ENCODE assay signal across 9 mouse cellular contexts in the genomic region with DNA sequence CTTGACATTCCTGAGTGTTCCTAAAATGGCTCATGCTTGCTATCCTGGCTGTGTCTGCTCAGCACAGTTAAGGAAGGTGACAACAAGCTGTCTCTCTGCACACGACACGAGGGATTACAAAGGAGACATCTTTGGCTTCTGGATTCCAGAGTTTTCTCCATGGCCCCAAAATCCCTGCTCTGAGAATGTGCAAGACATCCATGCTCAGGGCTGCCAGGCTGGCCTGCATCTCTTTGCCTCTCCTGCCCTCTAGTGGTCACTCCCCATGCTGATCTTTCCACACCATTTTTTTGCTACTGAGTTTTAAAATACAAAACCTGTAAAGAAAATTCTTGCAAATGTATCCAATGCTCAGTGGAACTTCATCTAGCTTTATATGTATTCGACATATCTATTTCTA. TPM values are rescaled to one million over a fixed set of nuclear protein-coding genes. Genes with fewer than 3 reads are reported as not detected.
DNase-seq lines count a peak whose midpoint lies in the region; ATAC-seq and TF ChIP-seq lines count a peak whose summit lies in the region.
"Had no signal": no experiment of that assay in that cellular context is flagged by ENCODE, and none has a peak within 500 bp of the region (broad histone marks: within the 10 kb centered on the region; RNA-seq: fewer than 3 reads in every experiment).

No protein-coding gene starts in this region.

- peak; percentile 67 to 90 (median 86) for TF ChIP-seq CTCF in MEL (IDR thresholded peaks at IDR 0.05 in 2 of 3, conservative IDR thresholded peaks at IDR 0.05 in 1 of 3; ENCODE audit: control insufficient read depth in 1 of 3, insufficient read depth in 1 of 3, low read depth in 2 of 3, low read length in 3 of 3, poor library complexity in 1 of 3, severe bottlenecking in 1 of 3)

- WGBS in forebrain, embryonic 14.5 days, result 1% methylated on average over 3 of the region's 3 CpGs
- 4% methylated on average over 3 of the region's 3 CpGs for WGBS in hindbrain, embryonic 11.5 days

- no peak overlapping the region for H3K4me2 ChIP-seq in forebrain, embryonic 14.5 days (ENCODE audit: low read length)
- H3K4me2 ChIP-seq in hindbrain, embryonic 11.5 days (replicated peaks; ENCODE audit: low read depth, low read length), result no peak overlapping the region

- no peak for TF ChIP-seq POLR2A in MEL (IDR thresholded peaks at IDR 0.05; ENCODE audit: control insufficient read depth in 1 of 2, insufficient read depth in 1 of 2, low read depth in 1 of 2, low read length in 2 of 2, poor library complexity in 1 of 2)

- no peaks in the 10 kb centered on the region for H3K9me3 ChIP-seq in MEL (replicated peaks; ENCODE audit: insufficient read depth, low read length)
- no peaks in the 10 kb centered on the region for H3K9me3 ChIP-seq in forebrain, embryonic 14.5 days (replicated peaks; ENCODE audit: control insufficient read depth, low read length)
- H3K9me3 ChIP-seq in hindbrain, embryonic 11.5 days (ENCODE audit: control insufficient read depth, low read length), result no peaks in the 10 kb centered on the region

- no peak overlapping the region for H3K4me3 ChIP-seq in MEL (ENCODE audit: control insufficient read depth in 1 of 2, insufficient read depth in 1 of 2, low read depth in 2 of 2, low read length in 2 of 2)
- H3K4me3 ChIP-seq in forebrain, embryonic 14.5 days (ENCODE audit: low read depth, low read length), result no peak overlapping the region
- no peak overlapping the region for H3K4me3 ChIP-seq in hindbrain, embryonic 11.5 days (ENCODE audit: low read depth, low read length)

- DNase-seq in MEL (ENCODE audit: low read depth, low spot score), result peak; percentile 70
- peak; percentile 64 for DNase-seq in c-Kit-positive CD71-negative TER-119-negative erythroid progenitor cells, embryonic 14.5 days (ENCODE audit: low read depth)
- DNase-seq in forebrain, embryonic 14.5 days (ENCODE audit: low spot score), result peak; percentile 89
- peak; percentile 86 for DNase-seq in hindbrain, embryonic 11.5 days (ENCODE audit: low spot score)
- peak; percentile 74 to 91 for DNase-seq in layer of hippocampus, postnatal 25 days (ENCODE audit: extremely low spot score in 1 of 2, low spot score in 1 of 2)
- DNase-seq in skeletal muscle tissue, adult 2 months (ENCODE audit: low read depth, low spot score), result peak; percentile 48

- no peaks in the 10 kb centered on the region; a peak in 1 of 4 replicates for H3K27me3 ChIP-seq in MEL (ENCODE audit: control insufficient read depth in 1 of 2, insufficient read depth in 2 of 2, low read length in 2 of 2)
- no peaks in the 10 kb centered on the region for H3K27me3 ChIP-seq in forebrain, embryonic 14.5 days (replicated peaks; ENCODE audit: control insufficient read depth, insufficient read depth, low read length)
- no peaks in the 10 kb centered on the region for H3K27me3 ChIP-seq in hindbrain, embryonic 11.5 days (ENCODE audit: control insufficient read depth, insufficient read depth, low read length)

- no peak overlapping the region for H3K9ac ChIP-seq in MEL (ENCODE audit: control insufficient read depth, low read depth, low read length, poor library complexity, severe bottlenecking)
- H3K9ac ChIP-seq in forebrain, embryonic 14.5 days (ENCODE audit: low read length), result no peak overlapping the region
- H3K9ac ChIP-seq in hindbrain, embryonic 11.5 days (ENCODE audit: low read depth, low read length), result no peak overlapping the region

- H3K27ac ChIP-seq in MEL (ENCODE audit: control insufficient read depth, low read depth, low read length), result no peak overlapping the region
- H3K27ac ChIP-seq in forebrain, embryonic 14.5 days (ENCODE audit: low read depth, low read length), result no peak overlapping the region
- H3K27ac ChIP-seq in hindbrain, embryonic 11.5 days (ENCODE audit: low read depth, low read length), result no peak overlapping the region

- peaks cover 0 to 2% of the 10 kb centered on the region in 2 experiments; a peak in 1 of 4 replicates for H3K36me3 ChIP-seq in MEL (ENCODE audit: control insufficient read depth in 1 of 2, insufficient read depth in 2 of 2, low read length in 2 of 2)
- H3K36me3 ChIP-seq in forebrain, embryonic 14.5 days (ENCODE audit: control insufficient read depth, insufficient read depth, low read length), result no peaks in the 10 kb centered on the region
- no peaks in the 10 kb centered on the region for H3K36me3 ChIP-seq in hindbrain, embryonic 11.5 days (ENCODE audit: control insufficient read depth, insufficient read depth, low read length)

- no peaks in the 10 kb centered on the region for H3K79me2 ChIP-seq in MEL (ENCODE audit: control insufficient read depth, insufficient read depth, low read length, poor library complexity)

- no peak for TF ChIP-seq EP300 in MEL (IDR thresholded peaks at IDR 0.05; ENCODE audit: low read depth in 1 of 2, low read length in 2 of 2)

- ATAC-seq in forebrain, embryonic 14.5 days, result peak; percentile 69
- ATAC-seq in hindbrain, embryonic 11.5 days (ENCODE audit: low FRiP score), result no peak
- ATAC-seq in megakaryocyte-erythroid progenitor cell, adult 5-6 weeks (replicated peaks; ENCODE audit: low FRiP score, low TSS enrichment, poor library complexity, severe bottlenecking), result peak; percentile 74; the same call in 1 of the 2 replicates
- no peak for ATAC-seq in erythroid progenitor cell, adult 5-6 weeks (replicated peaks; ENCODE audit: low FRiP score, poor library complexity, severe bottlenecking)

- TF ChIP-seq RAD21 in MEL (IDR thresholded peaks at IDR 0.05; ENCODE audit: low read depth, low read length), result peak; percentile 93

- no peaks in the 10 kb centered on the region for H3K4me1 ChIP-seq in MEL (ENCODE audit: control insufficient read depth in 1 of 2, insufficient read depth in 2 of 2, low read length in 2 of 2)
- H3K4me1 ChIP-seq in forebrain, embryonic 14.5 days (ENCODE audit: control insufficient read depth, insufficient read depth, low read length), result 0 out of 2 replicates have a peak, but pooled peaks cover 2% of the 10 kb centered on the region
- no peaks in the 10 kb centered on the region for H3K4me1 ChIP-seq in hindbrain, embryonic 11.5 days (replicated peaks; ENCODE audit: control insufficient read depth, insufficient read depth, low read length)

TF ChIP-seq in MEL, 35 proteins besides CTCF, POLR2A, EP300 and RAD21:
- TF ChIP-seq POLR2AphosphoS2 (IDR thresholded peaks at IDR 0.05; ENCODE audit: low read length), result no peak
- TF ChIP-seq ZNF384 (IDR thresholded peaks at IDR 0.05; ENCODE audit: low read depth, low read length), result peak; percentile 70
- TF ChIP-seq SIN3A (IDR thresholded peaks at IDR 0.05; ENCODE audit: low read length), result no peak
- no peak for TF ChIP-seq NRF1 (IDR thresholded peaks at IDR 0.05; ENCODE audit: insufficient read depth, low read depth, low read length, poor library complexity, severe bottlenecking)
- no peak for TF ChIP-seq MEF2A (IDR thresholded peaks at IDR 0.05; ENCODE audit: extremely low read depth, insufficient replicate concordance, low read depth, low read length, poor library complexity, severe bottlenecking)
- peak; percentile 67 for TF ChIP-seq SMC3 (IDR thresholded peaks at IDR 0.05; ENCODE audit: low read depth, low read length)
- TF ChIP-seq USF1 (IDR thresholded peaks at IDR 0.05; ENCODE audit: low read depth, low read length), result no peak
- no peak for TF ChIP-seq TBP (IDR thresholded peaks at IDR 0.05; ENCODE audit: low read depth, low read length)
- TF ChIP-seq ETS1 (IDR thresholded peaks at IDR 0.05; ENCODE audit: low read depth, low read length), result no peak
- no peak for TF ChIP-seq GATA1 (IDR thresholded peaks at IDR 0.05; ENCODE audit: low read depth, low read length)
- TF ChIP-seq POLR2AphosphoS5 (IDR thresholded peaks at IDR 0.05; ENCODE audit: borderline replicate concordance, low read depth, low read length), result no peak
- no peak for TF ChIP-seq USF2 (IDR thresholded peaks at IDR 0.05; ENCODE audit: borderline replicate concordance in 1 of 2, insufficient read depth in 1 of 2, low read depth in 1 of 2, low read length in 2 of 2)
- no peak for TF ChIP-seq E2F4 (IDR thresholded peaks at IDR 0.05; ENCODE audit: borderline replicate concordance, low read depth, low read length)
- no peak for TF ChIP-seq NELFE (IDR thresholded peaks at IDR 0.05; ENCODE audit: low read depth, low read length)
- no peak for TF ChIP-seq CHD1 (IDR thresholded peaks at IDR 0.05; ENCODE audit: low read depth, low read length)
- TF ChIP-seq ZC3H11A (IDR thresholded peaks at IDR 0.05; ENCODE audit: low read depth, low read length), result peak; percentile 72

RNA-seq across cellular contexts. Expression of gene Gm19935, which starts 23.5 kb away (rescaled TPM):
- not detected in 2 replicates for total RNA-seq in MEL (2012; rRNA removed)
- polyA plus RNA-seq in MEL (2012; ENCODE audit: insufficient read depth in 1 of 2, insufficient read length in 2 of 2, low read depth in 1 of 2, low replicate concordance in 2 of 2, missing spikeins in 1 of 2), result not detected
- polyA plus RNA-seq in forebrain, embryonic 14.5 days (2014; fragmentation: Nextera tagmentation; extraction: Ambion mirVana), result 0.22 and 0.48 TPM in 2 replicates
- 0.25 and 0.59 TPM in 2 replicates for polyA plus RNA-seq in hindbrain, embryonic 11.5 days (2014; fragmentation: Nextera tagmentation; extraction: Ambion mirVana)
- 1 to 10 TPM; 1.9 to 2.0 TPM for total RNA-seq in layer of hippocampus, postnatal 25 days (2021)
- not detected in 2 replicates for total RNA-seq in megakaryocyte-erythroid progenitor cell, adult 5-6 weeks (2014; fragmentation: Nextera tagmentation)
- total RNA-seq in megakaryocyte-erythroid progenitor cell, adult 5-6 weeks (2017), result not detected in 2 replicates
- not detected in 2 replicates for total RNA-seq in erythroid progenitor cell, adult 5-6 weeks (2015; ENCODE audit: low replicate concordance)
- total RNA-seq in erythroid progenitor cell, adult 5-6 weeks (2017; ENCODE audit: low replicate concordance), result not detected in 2 replicates
- polyA plus RNA-seq: liver, embryonic 16.5 days had no signal

RNA-seq across cellular contexts. Expression of gene Chd9, which starts 34.4 kb away (rescaled TPM):
- total RNA-seq in MEL (2012; rRNA removed), result 5.9 and 7.9 TPM in 2 replicates
- polyA plus RNA-seq in MEL (2012; ENCODE audit: insufficient read depth in 1 of 2, insufficient read length in 2 of 2, low read depth in 1 of 2, low replicate concordance in 2 of 2, missing spikeins in 1 of 2), result 10 to 100 TPM; 40.3 to 87.4 TPM
- polyA plus RNA-seq in forebrain, embryonic 14.5 days (2014; fragmentation: Nextera tagmentation; extraction: Ambion mirVana), result 95.6 and 110 TPM in 2 replicates
- polyA plus RNA-seq in hindbrain, embryonic 11.5 days (2014; fragmentation: Nextera tagmentation; extraction: Ambion mirVana), result 51.2 and 72.5 TPM in 2 replicates
- total RNA-seq in layer of hippocampus, postnatal 25 days (2021), result 100 to 1,000 TPM; 236 to 287 TPM
- total RNA-seq in megakaryocyte-erythroid progenitor cell, adult 5-6 weeks (2014; fragmentation: Nextera tagmentation), result 43.1 and 47.2 TPM in 2 replicates
- 57.7 and 59.8 TPM in 2 replicates for total RNA-seq in megakaryocyte-erythroid progenitor cell, adult 5-6 weeks (2017)
- total RNA-seq in erythroid progenitor cell, adult 5-6 weeks (2015; ENCODE audit: low replicate concordance), result 27.2 and 35.3 TPM in 2 replicates
- total RNA-seq in erythroid progenitor cell, adult 5-6 weeks (2017; ENCODE audit: low replicate concordance), result 23.0 and 23.6 TPM in 2 replicates

Comparison
In these comparisons a context has a peak if more than half of its experiments do, and no peak if none do; other contexts are left out.
1. ATAC-seq: peak in forebrain, embryonic 14.5 days (single experiment) and megakaryocyte-erythroid progenitor cell, adult 5-6 weeks (single experiment); none in hindbrain, embryonic 11.5 days (single experiment) and erythroid progenitor cell, adult 5-6 weeks (single experiment).
2. Peak in every context shown above with its lines, with median percentiles within 50 percentile points of each other: DNase-seq.